Mouse (Mus musculus) heart, embryonic 13.5 days (tissue): ENCODE results near the gene Crtac1. TPM values are rescaled to one million over a fixed set of nuclear protein-coding genes. Genes with fewer than 3 reads are reported as not detected.

Source experiments
- ATAC-seq: fragments of 200-750 bp; cut with Nextera tagmentation; 2 replicates; pipeline ENCODE4 v1.8.0; 2017; ENCODE audit warnings: moderate TSS enrichment; ENCODE audit not compliant: insufficient number of reproducible peaks, low FRiP score, low TSS enrichment; ENCODE audit errors: extremely low read depth
- H3K27ac ChIP-seq: fragments of 300-500 bp; sonication (generic); replicated peaks from 2 replicates; pipeline ENCODE4 v1.5.1; 2015; ENCODE audit warnings: moderate library complexity, mild to moderate bottlenecking, inconsistent platforms
- H3K27me3 ChIP-seq: fragments of 300-500 bp; sonication (generic); replicated peaks from 2 replicates; pipeline ENCODE4 v1.6.1; 2015; ENCODE audit warnings: mild to moderate bottlenecking, inconsistent platforms
- H3K36me3 ChIP-seq: fragments of 300-500 bp; sonication (generic); 2 replicates; pipeline ENCODE4 v1.6.1; 2015; ENCODE audit warnings: mild to moderate bottlenecking, inconsistent platforms
- H3K4me1 ChIP-seq: fragments of 300-500 bp; sonication (generic); 2 replicates; pipeline ENCODE4 v1.6.1; 2015; ENCODE audit warnings: inconsistent platforms
- H3K4me2 ChIP-seq: fragments of 300-500 bp; sonication (generic); 2 replicates; pipeline ENCODE4 v1.6.1; 2015; ENCODE audit warnings: inconsistent platforms, mild to moderate bottlenecking, moderate library complexity
- H3K4me3 ChIP-seq: fragments of 300-500 bp; sonication (generic); 2 replicates; pipeline ENCODE4 v1.5.1; 2015; ENCODE audit warnings: moderate library complexity, mild to moderate bottlenecking, inconsistent platforms
- H3K9ac ChIP-seq: fragments of 300-500 bp; sonication (generic); 2 replicates; pipeline ENCODE4 v1.6.1; 2015; ENCODE audit warnings: inconsistent platforms, mild to moderate bottlenecking, moderate library complexity
- H3K9me3 ChIP-seq: fragments of 300-500 bp; sonication (generic); 2 replicates; pipeline ENCODE4 v1.6.1; 2016; ENCODE audit warnings: inconsistent platforms
- WGBS: fragments of 180-500 bp; shearing (Covaris S2); methylation state at CpG from one replicate; pipeline ENCODE4 v1.1.7; 2015; ENCODE audit warnings: mixed read lengths; 5-methylcytosine and 5-hydroxymethylcytosine counted together
- polyA plus RNA-seq: library from polyadenylated mRNA; unstranded; fragments of >200 nt; fragmentation: Nextera tagmentation; extraction: Ambion mirVana; gene quantifications from 2 replicates; pipeline ENCODE4 v1.2.1, GENCODE M21; 2015

The Crtac1 gene
- polyA plus RNA-seq, 1 experiment from 2014 or later = 0.75 TPM

DNA sequence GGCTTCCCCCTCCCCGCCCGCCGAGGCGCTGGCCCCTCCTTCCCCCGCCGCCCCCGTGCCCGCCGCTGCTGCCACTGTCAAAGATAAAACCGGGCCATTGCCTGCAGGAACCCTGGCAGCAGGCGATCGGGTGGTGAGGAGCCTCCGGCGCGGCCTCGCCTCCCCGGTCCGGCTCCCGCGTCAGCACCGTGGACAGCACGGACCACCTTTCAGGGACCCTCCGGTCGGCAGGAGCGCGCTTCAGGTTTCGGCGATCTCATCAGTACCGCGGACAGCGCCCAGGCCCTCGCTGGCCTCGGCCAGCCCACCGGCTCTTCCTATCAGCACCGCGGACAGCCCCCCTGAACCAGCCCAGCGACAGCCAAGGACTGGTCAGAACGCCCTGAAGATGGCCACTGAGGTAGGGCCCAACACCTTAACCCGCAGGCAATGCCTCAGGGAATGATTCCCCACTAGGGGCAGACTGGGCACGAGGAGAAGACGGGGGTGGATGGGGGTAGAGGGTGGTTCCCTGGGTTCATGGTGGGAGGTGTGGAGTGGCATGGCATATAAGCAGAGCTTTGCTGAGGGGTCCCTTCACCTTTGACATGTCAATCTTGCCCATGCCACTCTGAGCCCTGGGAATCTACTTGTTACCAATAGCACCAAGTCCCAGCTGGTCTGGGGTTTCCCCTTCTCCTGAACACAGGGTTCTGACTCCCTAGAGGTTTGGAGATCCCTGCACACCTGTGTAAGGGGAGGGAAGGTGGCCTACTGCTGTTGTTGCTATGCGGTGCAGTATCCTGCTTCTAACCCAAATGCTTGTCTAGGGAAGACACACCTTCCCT lies 175.6 kb downstream of the Crtac1 start:
- Histone ChIP-seq H3K36me3 (no peaks in the 10 kb centered on the region), H3K27ac (no peak overlapping the region), H3K4me2 (peak overlapping the region; percentile 70), H3K27me3 (peaks cover 68% of the 10 kb centered on the region), H3K4me3 (peak overlapping the region; percentile 46), H3K9ac (no peak overlapping the region), H3K9me3 (no peaks in the 10 kb centered on the region), H3K4me1 (peaks cover 5% of the 10 kb centered on the region)
- 2% methylated on average over 34 of the region's 42 CpGs for WGBS
- ATAC-seq = peak; percentile 70; the same call in 1 of the 2 replicates

DNA sequence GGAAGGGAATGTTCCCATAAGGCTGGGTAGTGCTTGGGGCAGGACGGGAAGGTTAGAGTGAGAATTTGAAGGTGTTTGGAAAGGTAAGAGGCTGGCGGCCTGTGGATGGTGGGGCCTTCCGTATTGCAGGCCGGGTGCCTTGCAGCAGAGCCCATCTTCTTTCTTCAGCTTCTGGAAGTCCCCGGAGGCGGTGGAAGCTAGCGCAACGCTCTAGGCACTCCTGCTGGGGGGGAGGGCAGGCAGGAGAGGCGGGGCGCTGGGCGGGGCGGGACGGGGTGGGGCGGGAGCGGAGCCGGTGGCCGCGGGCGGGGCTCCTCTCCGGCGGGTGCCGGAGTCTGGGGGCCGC lies 176.2 kb downstream of the Crtac1 start:
- peaks cover 73% of the 10 kb centered on the region for H3K27me3 ChIP-seq
- H3K36me3 ChIP-seq = no peaks in the 10 kb centered on the region
- under 1% methylated on average over 8 of the region's 23 CpGs for WGBS
- H3K4me1 ChIP-seq = peaks cover 5% of the 10 kb centered on the region
- no peak overlapping the region for H3K27ac ChIP-seq
- peak overlapping the region; percentile 70 for H3K4me2 ChIP-seq
- H3K9me3 ChIP-seq = no peaks in the 10 kb centered on the region
- ATAC-seq = no peak
- peak overlapping the region; percentile 46 for H3K4me3 ChIP-seq
- H3K9ac ChIP-seq = no peak overlapping the region

DNA sequence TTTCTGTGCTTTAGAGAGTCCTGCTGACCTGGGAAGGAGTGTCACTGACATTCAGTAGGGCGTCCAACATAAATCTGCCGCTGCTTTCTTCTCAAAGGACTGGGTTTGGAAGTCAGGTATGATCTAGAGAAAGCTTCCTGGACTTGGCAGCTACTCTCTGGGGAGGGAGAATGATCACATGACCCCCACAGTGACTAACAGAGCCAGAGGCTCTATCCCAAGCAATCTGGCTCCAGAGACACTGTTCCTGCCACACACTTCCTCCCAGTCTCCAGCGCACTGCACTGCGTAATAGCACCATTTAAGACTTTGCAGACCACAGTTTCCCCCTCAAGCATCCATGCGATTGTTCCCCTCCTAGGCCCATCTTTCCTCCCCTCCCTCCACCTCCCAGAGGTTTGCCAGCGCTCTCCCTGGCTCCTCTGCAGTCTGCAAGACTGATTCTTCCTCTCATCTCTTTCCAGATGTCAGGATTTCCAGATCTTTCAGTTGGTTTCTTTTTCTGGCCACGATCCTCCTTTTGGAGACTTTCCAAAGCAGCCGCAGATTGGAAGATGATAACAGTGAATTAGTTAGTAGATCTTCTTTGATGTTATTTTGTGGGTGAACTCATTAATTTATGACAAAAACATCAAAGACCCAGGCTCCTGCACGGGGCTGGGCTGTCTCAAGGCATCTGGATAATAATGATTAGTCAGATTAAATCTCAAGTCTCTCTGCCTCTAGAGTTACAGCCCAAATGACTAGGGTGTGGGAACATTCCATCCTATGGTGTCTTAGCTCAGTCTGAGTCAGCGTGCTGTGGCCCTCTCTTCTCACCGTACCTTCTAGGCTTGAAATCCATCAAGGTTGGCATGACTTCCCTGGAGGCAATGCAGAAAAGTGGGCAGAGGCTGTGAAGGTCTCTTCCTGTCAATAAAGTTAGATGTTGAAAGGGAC lies 181.3 kb downstream of the Crtac1 start:
- no peak for ATAC-seq
- H3K27me3 ChIP-seq = peaks cover 47% of the 10 kb centered on the region
- 65% methylated on average over 11 of the region's 11 CpGs for WGBS
- H3K36me3 ChIP-seq = no peaks in the 10 kb centered on the region
- no peak overlapping the region for H3K4me2 ChIP-seq
- H3K9ac ChIP-seq = no peak overlapping the region
- no peak overlapping the region for H3K27ac ChIP-seq
- H3K9me3 ChIP-seq = no peaks in the 10 kb centered on the region
- H3K4me1 ChIP-seq = peaks cover 10% of the 10 kb centered on the region
- no peak overlapping the region for H3K4me3 ChIP-seq

DNA sequence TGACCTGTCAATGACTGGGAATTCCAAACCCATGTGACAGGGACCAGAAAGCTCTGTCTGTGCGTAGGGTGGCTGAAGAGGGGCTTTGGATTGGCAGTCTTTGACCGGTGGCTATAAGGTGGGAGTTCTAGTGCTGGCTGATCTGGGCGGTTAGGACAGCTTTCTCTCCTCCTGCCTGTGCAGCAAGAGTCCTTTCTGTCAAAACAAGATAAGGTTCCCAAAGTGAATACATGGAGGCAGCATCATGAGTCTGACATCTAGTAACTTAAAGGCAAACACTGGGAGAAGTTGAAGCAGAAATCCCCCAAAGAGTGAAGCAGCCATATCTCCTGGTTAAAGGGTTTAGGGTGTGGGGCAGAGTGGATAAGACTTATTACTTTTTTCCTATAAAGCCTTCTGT lies 184.1 kb downstream of the Crtac1 start, which contains the start of gene Golga7b:
Golga7b (plus strand) TSS at position 56 of the 400 bp plus-strand sequence.
- peaks cover 31% of the 10 kb centered on the region for H3K27me3 ChIP-seq
- no peaks in the 10 kb centered on the region for H3K36me3 ChIP-seq
- no peak for ATAC-seq
- WGBS = 27% methylated on average over 3 of the region's 3 CpGs
- no peak within 1 kb of the TSS for H3K9ac ChIP-seq
- no peak within 1 kb of the TSS for H3K4me3 ChIP-seq
- no peaks in the 10 kb centered on the region for H3K9me3 ChIP-seq
- no peak within 1 kb of the TSS for H3K4me2 ChIP-seq
- no peak within 1 kb of the TSS for H3K27ac ChIP-seq
- H3K4me1 ChIP-seq = peaks cover 9% of the 10 kb centered on the region

DNA sequence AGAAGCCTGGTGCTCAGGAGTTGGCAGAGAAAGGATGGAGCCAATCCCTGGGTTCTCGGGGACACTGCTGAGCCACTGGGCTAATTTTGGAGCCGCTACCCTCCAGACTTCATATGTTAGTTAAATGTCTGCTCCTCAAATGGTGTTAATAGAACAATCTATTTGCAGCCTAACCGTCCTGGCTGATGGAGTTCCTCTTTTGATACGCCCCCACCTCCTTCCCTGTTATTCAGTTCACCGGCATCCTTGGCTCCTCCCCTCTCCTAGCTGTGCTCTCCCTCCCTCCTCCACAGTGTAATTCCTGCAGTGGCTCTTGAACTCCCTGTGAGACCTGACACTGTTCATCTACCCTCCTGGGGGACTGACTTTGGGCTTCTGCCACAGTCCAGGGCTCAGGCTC lies 185.0 kb downstream of the Crtac1 start:
- H3K27ac ChIP-seq = no peak overlapping the region
- no peaks in the 10 kb centered on the region for H3K9me3 ChIP-seq
- no peak overlapping the region for H3K9ac ChIP-seq
- ATAC-seq = no peak
- no peaks in the 10 kb centered on the region for H3K36me3 ChIP-seq
- H3K4me1 ChIP-seq = peaks cover 9% of the 10 kb centered on the region
- no peak overlapping the region for H3K4me3 ChIP-seq
- H3K27me3 ChIP-seq = peaks cover 23% of the 10 kb centered on the region
- WGBS = 50% methylated on average over 5 of the region's 5 CpGs
- no peak overlapping the region for H3K4me2 ChIP-seq

DNA sequence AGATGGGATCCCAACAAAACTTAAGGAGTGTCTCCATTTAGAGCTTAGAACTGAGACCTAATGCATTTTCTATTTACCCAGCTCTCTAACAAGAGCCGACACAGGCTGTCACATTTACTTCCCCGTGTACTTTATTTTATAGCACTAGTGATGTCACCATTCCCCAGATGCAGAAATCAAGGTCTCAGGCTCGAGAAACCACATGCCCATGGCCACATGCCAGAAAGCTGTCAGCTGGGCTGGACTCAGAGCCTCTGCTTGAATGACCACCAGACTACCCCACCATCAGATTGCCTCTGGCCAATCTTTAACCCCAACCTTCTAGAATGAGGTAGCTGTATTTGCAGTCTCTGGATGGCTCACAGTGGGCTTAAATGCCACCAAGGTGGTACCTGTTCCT lies 188.2 kb downstream of the Crtac1 start:
- Histone ChIP-seq H3K4me2 (no peak overlapping the region), H3K4me3 (no peak overlapping the region), H3K36me3 (no peaks in the 10 kb centered on the region), H3K4me1 (peaks cover 26% of the 10 kb centered on the region), H3K27me3 (peaks cover 12% of the 10 kb centered on the region), H3K9me3 (no peaks in the 10 kb centered on the region), H3K27ac (no peak overlapping the region), H3K9ac (no peak overlapping the region)
- 54% methylated on average over 3 of the region's 3 CpGs for WGBS
- ATAC-seq = no peak

DNA sequence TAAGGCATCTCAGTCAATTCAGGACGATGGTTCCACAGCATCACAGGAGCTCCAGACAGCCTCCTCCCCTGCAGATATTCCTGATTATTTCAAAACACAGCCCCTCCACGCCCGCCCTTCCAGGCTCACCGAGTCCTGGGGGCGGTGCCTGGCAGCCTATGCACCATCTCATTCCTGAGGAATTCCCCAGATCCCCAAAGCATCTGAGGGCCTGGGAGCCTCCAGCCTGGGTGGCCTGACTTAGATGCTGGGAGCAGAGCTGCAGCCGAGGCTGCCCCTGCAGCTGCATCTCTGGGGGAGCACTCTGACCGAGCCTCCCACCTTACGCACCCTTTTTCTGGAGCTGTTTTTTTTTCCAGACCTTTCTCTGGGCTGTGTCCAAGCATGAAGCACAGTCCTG lies 190.7 kb downstream of the Crtac1 start:
- no peak overlapping the region for H3K4me3 ChIP-seq
- H3K9ac ChIP-seq = no peak overlapping the region
- H3K27me3 ChIP-seq = peaks cover 9% of the 10 kb centered on the region
- no peak overlapping the region for H3K27ac ChIP-seq
- H3K4me1 ChIP-seq = peaks cover 26% of the 10 kb centered on the region
- no peaks in the 10 kb centered on the region for H3K36me3 ChIP-seq
- no peak overlapping the region for H3K4me2 ChIP-seq
- no peak for ATAC-seq
- no peaks in the 10 kb centered on the region for H3K9me3 ChIP-seq
- 39% methylated on average over 8 of the region's 8 CpGs for WGBS

DNA sequence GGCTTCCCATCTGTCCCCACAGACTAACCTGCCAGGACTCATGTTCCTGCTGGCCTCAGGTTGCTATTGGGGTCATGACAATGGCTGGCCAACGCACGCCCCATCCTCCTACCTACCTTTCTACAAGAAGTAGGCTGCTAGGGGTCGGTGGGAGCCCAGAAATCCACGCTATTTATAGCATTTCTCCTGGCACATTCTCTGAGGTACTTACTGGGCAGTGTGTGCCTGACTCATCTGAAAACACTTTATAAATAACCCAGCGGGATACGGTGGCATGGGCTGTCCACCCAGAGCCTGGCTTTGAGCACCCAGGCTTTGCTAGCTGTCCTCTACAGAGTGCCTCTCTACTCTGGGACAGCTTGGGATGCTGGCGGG lies 193.3 kb downstream of the Crtac1 start:
- H3K4me1 ChIP-seq = peaks cover 26% of the 10 kb centered on the region
- 30% methylated on average over 7 of the region's 7 CpGs for WGBS
- H3K9ac ChIP-seq = peak overlapping the region; percentile 50; the same call in 1 of the 2 replicates
- H3K9me3 ChIP-seq = no peaks in the 10 kb centered on the region
- H3K36me3 ChIP-seq = no peaks in the 10 kb centered on the region
- H3K4me3 ChIP-seq = no peak overlapping the region
- peak overlapping the region; percentile 60 for H3K4me2 ChIP-seq
- no peaks in the 10 kb centered on the region; the same call in none of the 2 replicates for H3K27me3 ChIP-seq
- peak; percentile 63; the same call in 1 of the 2 replicates for ATAC-seq
- peak overlapping the region; percentile 93 for H3K27ac ChIP-seq

DNA sequence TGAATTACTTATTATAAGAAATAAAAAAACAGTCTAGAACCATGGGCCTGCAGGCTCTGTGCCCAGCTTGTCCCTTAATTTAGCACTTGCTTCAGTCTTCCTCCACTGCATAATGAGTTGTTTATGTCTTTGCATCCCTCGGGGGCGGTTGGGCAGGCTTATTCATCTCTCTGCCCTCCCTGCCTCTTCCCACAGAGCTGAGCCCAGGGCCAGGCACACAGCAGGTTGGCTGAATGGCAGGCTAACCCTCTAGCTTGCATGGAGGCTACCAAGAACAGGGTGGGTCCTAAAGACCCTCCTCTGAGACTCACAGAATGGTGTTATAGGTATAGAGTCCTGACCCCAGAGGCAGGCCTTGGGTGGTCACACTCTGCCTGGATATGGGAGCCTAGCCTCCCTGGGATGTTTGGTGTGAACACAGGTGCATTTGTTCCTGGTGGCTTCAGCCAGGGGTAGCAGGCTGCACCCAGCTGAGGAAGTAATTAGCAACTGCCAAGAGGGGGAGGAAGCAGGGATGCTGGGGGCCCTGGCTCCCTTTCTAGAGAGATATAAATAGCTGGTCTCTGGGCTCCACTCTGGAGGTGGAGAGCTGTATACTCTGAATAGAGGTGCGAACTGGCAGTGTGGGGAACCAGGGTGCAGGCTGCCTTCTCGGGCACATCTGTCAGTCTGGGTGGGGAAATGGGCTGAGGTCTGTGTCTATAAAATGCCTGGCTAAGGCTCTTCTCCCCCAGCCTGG lies 193.8 kb downstream of the Crtac1 start:
- peaks cover 26% of the 10 kb centered on the region for H3K4me1 ChIP-seq

More for the DNA sequence above, 193.8 kb downstream of the Crtac1 start:
- Histone ChIP-seq H3K9ac (peak overlapping the region; percentile 50; the same call in 1 of the 2 replicates), H3K36me3 (no peaks in the 10 kb centered on the region), H3K4me2 (peak overlapping the region; percentile 60), H3K27me3 (no peaks in the 10 kb centered on the region; the same call in none of the 2 replicates), H3K27ac (peak overlapping the region; percentile 93), H3K4me3 (no peak overlapping the region), H3K9me3 (no peaks in the 10 kb centered on the region)
- no peak for ATAC-seq
- 27% methylated on average over 4 of the region's 4 CpGs for WGBS
